Mouse (Mus musculus) frontal cortex, postnatal 10 days (tissue): ENCODE data around the gene Cirbp.
"Not testable (repeated sequence)": the region's sequence is repeated elsewhere in the genome, so short reads cannot be mapped to it uniquely, and the experiment has no call there.

ENCODE experiments used
- DNase-seq, 2 experiments: peaks; one replicate each; pipeline ENCODE4 v3.0.0; 2022; ENCODE audit warnings: low spot score in 2 of 2, mixed read lengths in 1 of 2

The Cirbp gene

GRCm38 (mm10) chr10:80162716-80163299 lies 3.0 kb upstream of the Cirbp start:
- no peak for DNase-seq

- peak in 1 of 2 experiments; percentile 29 for DNase-seq
These were observed 2.1 kb upstream of the Cirbp start for GRCm38 (mm10) chr10:80163721-80164120.

GRCm38 (mm10) chr10:80164161-80164997 lies 1.4 kb upstream of the Cirbp start:
- DNase-seq, result peak in 1 of 2 experiments; percentile 44

GRCm38 (mm10) chr10:80164998-80165344 lies 814 bp upstream of the Cirbp start:
- DNase-seq, result peak; percentile 93 to 95

- not testable (repeated sequence) for DNase-seq
These were observed 351 bp downstream of the Cirbp start for GRCm38 (mm10) chr10:80166136-80166535.

- DNase-seq, result peak; percentile 96 to 98
These were observed 1.8 kb downstream of the Cirbp start for GRCm38 (mm10) chr10:80167460-80168037.

GRCm38 (mm10) chr10:80168038-80168661 lies 2.4 kb downstream of the Cirbp start:
- peak in 1 of 2 experiments; percentile 89 for DNase-seq

GRCm38 (mm10) chr10:80169070-80169469 lies 3.3 kb downstream of the Cirbp start:
- DNase-seq, result no peak

GRCm38 (mm10) chr10:80169651-80170050 lies 3.9 kb downstream of the Cirbp start:
- no peak for DNase-seq

GRCm38 (mm10) chr10:80170052-80170451 lies 4.3 kb downstream of the Cirbp start:
- no peak for DNase-seq

- DNase-seq, result no peak
These were observed 4.8 kb downstream of the Cirbp start for GRCm38 (mm10) chr10:80170601-80171021.

GRCm38 (mm10) chr10:80171252-80171651 lies 5.5 kb downstream of the Cirbp start:
- DNase-seq, result no peak

GRCm38 (mm10) chr10:80171760-80172526 lies 6.2 kb downstream of the Cirbp start:
- DNase-seq, result peak in 1 of 2 experiments; percentile 31

GRCm38 (mm10) chr10:80172527-80173292 lies 6.9 kb downstream of the Cirbp start, which contains the start of gene 1600002K03Rik:
Gene 1600002K03Rik, plus strand, starts transcription at chr10:80172944.
- peak; percentile 86 to 87 for DNase-seq

GRCm38 (mm10) chr10:80173358-80173757 lies 7.6 kb downstream of the Cirbp start:
- DNase-seq, result no peak

- DNase-seq, result no peak
These were observed 8.3 kb downstream of the Cirbp start for GRCm38 (mm10) chr10:80173955-80174640.

GRCm38 (mm10) chr10:80174705-80175104 lies 8.9 kb downstream of the Cirbp start:
- DNase-seq, result no peak

GRCm38 (mm10) chr10:80175536-80176269 lies 9.9 kb downstream of the Cirbp start:
- DNase-seq, result no peak

- no peak for DNase-seq
These were observed 10.6 kb downstream of the Cirbp start for GRCm38 (mm10) chr10:80176270-80176834.
